9 mouse cellular contexts compared by ENCODE assay signal in the genomic region with DNA sequence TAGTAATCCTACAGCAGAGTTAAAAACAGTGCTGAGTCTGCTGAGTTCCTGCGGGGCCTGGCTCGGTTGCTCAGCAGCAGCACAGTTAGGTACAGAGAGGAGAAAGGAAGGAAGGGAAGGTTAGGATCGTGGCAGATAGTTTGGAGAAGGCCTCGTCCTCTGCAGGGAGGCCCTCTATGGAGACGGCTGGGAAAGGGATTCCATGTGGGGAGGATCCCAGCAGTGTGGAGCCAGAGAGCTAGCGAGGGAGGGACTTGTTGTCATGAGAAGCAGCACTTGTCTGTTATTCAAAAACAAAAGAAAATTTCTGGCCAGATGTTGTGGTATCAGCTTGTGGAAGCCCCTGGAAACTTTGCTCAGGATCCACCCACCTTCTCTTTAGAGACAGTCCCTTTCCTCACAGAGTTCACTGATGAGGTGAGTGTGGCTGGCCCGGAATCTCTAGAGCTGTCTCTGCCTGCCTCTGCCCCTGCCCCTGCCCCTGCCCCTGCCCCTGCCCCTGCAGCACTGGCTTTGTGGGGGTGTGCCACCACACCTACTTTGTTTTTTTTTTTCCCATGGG. TPM values are rescaled to one million over a fixed set of nuclear protein-coding genes. Genes with fewer than 3 reads are reported as not detected.
DNase-seq lines count a peak whose midpoint lies in the region; ATAC-seq lines count a peak whose summit lies in the region.
"Had no signal": no experiment of that assay in that cellular context is flagged by ENCODE, and none has a peak within 500 bp of the region (broad histone marks: within the 10 kb centered on the region; RNA-seq: fewer than 3 reads in every experiment).

No protein-coding gene starts in this region.

- H3K9me3 ChIP-seq in liver, embryonic 13.5 days (replicated peaks): no peaks in the 10 kb centered on the region
- H3K9me3 ChIP-seq in limb, embryonic 13.5 days: no peaks in the 10 kb centered on the region

- no peaks in the 10 kb centered on the region for H3K27me3 ChIP-seq in liver, embryonic 13.5 days
- no peaks in the 10 kb centered on the region for H3K27me3 ChIP-seq in limb, embryonic 13.5 days

- H3K27ac ChIP-seq in liver, embryonic 13.5 days: peak overlapping the region; percentile 59
- no peak overlapping the region; the same call in 1 of the 2 replicates for H3K27ac ChIP-seq in limb, embryonic 13.5 days

- H3K9ac ChIP-seq in liver, embryonic 13.5 days: 0 out of 2 replicates have a peak overlapping the region, but pooled peaks have one; percentile 2
- peak overlapping the region; percentile 43; the same call in 1 of the 2 replicates for H3K9ac ChIP-seq in limb, embryonic 13.5 days

- no peak for ATAC-seq in liver, embryonic 13.5 days (ENCODE audit: low read depth)
- peak; percentile 16; the same call in 1 of the 2 replicates for ATAC-seq in common myeloid progenitor, adult 5-6 weeks (replicated peaks; ENCODE audit: low read depth, poor library complexity, severe bottlenecking)
- ATAC-seq in limb, embryonic 13.5 days (ENCODE audit: low FRiP score, low read depth): no peak

- no peak overlapping the region for H3K4me2 ChIP-seq in liver, embryonic 13.5 days
- no peak overlapping the region for H3K4me2 ChIP-seq in limb, embryonic 13.5 days (replicated peaks)

- no peaks in the 10 kb centered on the region for H3K36me3 ChIP-seq in liver, embryonic 13.5 days
- H3K36me3 ChIP-seq in limb, embryonic 13.5 days: no peaks in the 10 kb centered on the region

- no peak for DNase-seq in liver, embryonic 13.5 days
- DNase-seq in liver: no peak
- peak; percentile 50 for DNase-seq in heart, adult 8-10 months (ENCODE audit: low spot score)
- DNase-seq in right cerebral cortex, postnatal 36 days (ENCODE audit: low spot score in 2 of 2): no peak
- no peak for DNase-seq in left cerebral cortex, adult 11 months (ENCODE audit: low spot score)
- DNase-seq in urinary bladder, adult 2 months (ENCODE audit: low spot score): no peak
- DNase-seq: cerebellum, postnatal 10 days had no signal

- 42% methylated on average over 7 of the region's 7 CpGs for WGBS in liver, embryonic 13.5 days (ENCODE audit: insufficient replicate concordance)
- WGBS in limb, embryonic 13.5 days: 44% methylated on average over 7 of the region's 7 CpGs

- peaks cover 80% of the 10 kb centered on the region for H3K4me1 ChIP-seq in liver, embryonic 13.5 days (replicated peaks)
- peaks cover 78% of the 10 kb centered on the region for H3K4me1 ChIP-seq in limb, embryonic 13.5 days

- no peak overlapping the region for H3K4me3 ChIP-seq in liver, embryonic 13.5 days (replicated peaks)
- no peak overlapping the region for H3K4me3 ChIP-seq in limb, embryonic 13.5 days

RNA-seq across cellular contexts. Expression of a gene that starts 11.1 kb away (rescaled TPM):
- 5.2 and 5.3 TPM in 2 replicates for polyA plus RNA-seq in liver, embryonic 13.5 days (2015; fragmentation: Nextera tagmentation; extraction: Ambion mirVana)
- 72.9 and 77.1 TPM in 2 replicates for total RNA-seq in common myeloid progenitor, adult 5-6 weeks (2017)
- total RNA-seq in heart, adult 8-10 months (2022): 10 to 100 TPM; 70.5 to 87.1 (median 79.0) TPM
- 10.3 and 11.5 TPM in 2 replicates for polyA plus RNA-seq in limb, embryonic 13.5 days (2015; fragmentation: Nextera tagmentation; extraction: Ambion mirVana)
- polyA plus RNA-seq in urinary bladder, adult 2 months (2012; rRNA removed): 25.4 and 31.6 TPM in 2 replicates

RNA-seq across cellular contexts. Expression of a gene that starts 54.3 kb away (rescaled TPM):
- polyA plus RNA-seq in liver, embryonic 13.5 days (2015; fragmentation: Nextera tagmentation; extraction: Ambion mirVana): 22.2 and 24.2 TPM in 2 replicates
- total RNA-seq in common myeloid progenitor, adult 5-6 weeks (2017): 9.3 and 20.8 TPM in 2 replicates
- 10 to 100 TPM; 19.9 to 23.4 (median 22.0) TPM for total RNA-seq in heart, adult 8-10 months (2022)
- polyA plus RNA-seq in limb, embryonic 13.5 days (2015; fragmentation: Nextera tagmentation; extraction: Ambion mirVana): 55.2 and 60.2 TPM in 2 replicates
- 52.4 and 64.7 TPM in 2 replicates for polyA plus RNA-seq in urinary bladder, adult 2 months (2012; rRNA removed)
